Mouse (Mus musculus) MEL (cell line): ENCODE measurements around the gene Oxt. TPM values are rescaled to one million over a fixed set of nuclear protein-coding genes. Genes with fewer than 3 reads are reported as not detected.

Source experiments
- DNase-seq: peaks from one replicate; pipeline ENCODE4 v3.0.0; 2011; ENCODE audit warnings: low read depth, low spot score
- H3K27ac ChIP-seq: 2 replicates; pipeline ENCODE4 v1.5.1; 2012; ENCODE audit warnings: low read depth, mild to moderate bottlenecking, control low read depth, low read length, moderate library complexity; ENCODE audit not compliant: control insufficient read depth
- H3K27me3 ChIP-seq, 2 experiments: fragments of 150-350 bp in 1 of 2; sonication (generic) in 1 of 2; 2 replicates each; pipeline ENCODE4 v1.6.1; 2012; ENCODE audit warnings: low read length in 2 of 2, mild to moderate bottlenecking in 2 of 2, improper control_type of control experiment in 1 of 2, moderate library complexity in 1 of 2; ENCODE audit not compliant: insufficient read depth in 2 of 2, control insufficient read depth in 1 of 2
- H3K36me3 ChIP-seq, 2 experiments: 2 replicates each; pipeline ENCODE4 v1.6.1; 2012 to 2014; ENCODE audit warnings: low read length in 2 of 2, improper control_type of control experiment in 1 of 2, inconsistent platforms in 1 of 2, mild to moderate bottlenecking in 1 of 2; ENCODE audit not compliant: insufficient read depth in 2 of 2, control insufficient read depth in 1 of 2
- H3K4me1 ChIP-seq, 2 experiments: fragments of 150-350 bp in 1 of 2; sonication (generic) in 1 of 2; 2 replicates each; pipeline ENCODE4 v1.6.1; 2012; ENCODE audit warnings: low read length in 2 of 2, improper control_type of control experiment in 1 of 2, mild to moderate bottlenecking in 1 of 2; ENCODE audit not compliant: insufficient read depth in 2 of 2, control insufficient read depth in 1 of 2
- H3K4me3 ChIP-seq, 2 experiments: fragments of 150-350 bp in 1 of 2; sonication (generic) in 1 of 2; 2 replicates each; pipeline ENCODE4 v1.5.1; 2012; ENCODE audit warnings: low read depth in 2 of 2, low read length in 2 of 2, mild to moderate bottlenecking in 2 of 2, moderate library complexity in 2 of 2, control low read depth in 1 of 2, improper control_type of control experiment in 1 of 2; ENCODE audit not compliant: control insufficient read depth in 1 of 2, insufficient read depth in 1 of 2
- H3K79me2 ChIP-seq: 2 replicates; pipeline ENCODE4 v1.6.1; 2012; ENCODE audit warnings: mild to moderate bottlenecking, low read length, moderate library complexity; ENCODE audit not compliant: control insufficient read depth, poor library complexity, insufficient read depth
- H3K9ac ChIP-seq: 2 replicates; pipeline ENCODE4 v1.6.1; 2012; ENCODE audit warnings: low read depth, mild to moderate bottlenecking, control low read depth, low read length, moderate library complexity; ENCODE audit not compliant: control insufficient read depth, poor library complexity, severe bottlenecking
- H3K9me3 ChIP-seq: fragments of 150-350 bp; sonication (generic); replicated peaks from 2 replicates; pipeline ENCODE4 v1.6.1; 2012; ENCODE audit warnings: mild to moderate bottlenecking, low read length, improper control_type of control experiment, moderate library complexity; ENCODE audit not compliant: insufficient read depth
- BHLHE40 ChIP-seq: IDR thresholded peaks from 2 replicates; pipeline ENCODE4 v1.6.1; 2012; ENCODE audit warnings: low read depth, mild to moderate bottlenecking, inconsistent platforms, low read length, improper control_type of control experiment, borderline replicate concordance
- CHD1 ChIP-seq: IDR thresholded peaks from 2 replicates; pipeline ENCODE4 v1.6.1; 2012; ENCODE audit warnings: low read depth, mild to moderate bottlenecking, inconsistent platforms, low read length, improper control_type of control experiment
- CHD2 ChIP-seq: IDR thresholded peaks from 2 replicates; pipeline ENCODE4 v1.6.1; 2011; ENCODE audit warnings: low read length, improper control_type of control experiment
- E2F4 ChIP-seq: IDR thresholded peaks from 2 replicates; pipeline ENCODE4 v1.6.1; 2011; ENCODE audit warnings: low read depth, low read length, improper control_type of control experiment, borderline replicate concordance
- EP300 ChIP-seq, 2 experiments: IDR thresholded peaks; 2 replicates each; pipeline ENCODE4 v1.6.1; 2011; ENCODE audit warnings: improper control_type of control experiment in 2 of 2, low read length in 2 of 2, low read depth in 1 of 2, mild to moderate bottlenecking in 1 of 2
- ETS1 ChIP-seq: IDR thresholded peaks from 2 replicates; pipeline ENCODE4 v1.6.1; 2012; ENCODE audit warnings: low read depth, mild to moderate bottlenecking, inconsistent platforms, low read length, improper control_type of control experiment, moderate library complexity
- GABPA ChIP-seq: IDR thresholded peaks from 2 replicates; pipeline ENCODE4 v1.6.1; 2012; ENCODE audit warnings: low read depth, mild to moderate bottlenecking, inconsistent platforms, low read length, improper control_type of control experiment, moderate library complexity
- GATA1 ChIP-seq: IDR thresholded peaks from 2 replicates; pipeline ENCODE4 v1.6.1; 2011; ENCODE audit warnings: low read depth, low read length, improper control_type of control experiment
- KAT2A ChIP-seq: conservative IDR thresholded peaks from 2 replicates; pipeline ENCODE4 v1.6.1; 2012; ENCODE audit warnings: low read depth, low read length, improper control_type of control experiment, inconsistent platforms
- MAFK ChIP-seq: IDR thresholded peaks from 2 replicates; pipeline ENCODE4 v1.6.1; 2011; ENCODE audit warnings: low read depth, mild to moderate bottlenecking, low read length, improper control_type of control experiment, borderline replicate concordance
- MAX ChIP-seq: IDR thresholded peaks from 2 replicates; pipeline ENCODE4 v1.6.1; 2011; ENCODE audit warnings: low read length, improper control_type of control experiment
- MEF2A ChIP-seq: IDR thresholded peaks from 2 replicates; pipeline ENCODE4 v1.6.1; 2014; ENCODE audit warnings: low read depth, mild to moderate bottlenecking, inconsistent platforms, low read length, improper control_type of control experiment; ENCODE audit not compliant: poor library complexity, insufficient replicate concordance, severe bottlenecking; ENCODE audit errors: extremely low read depth
- MYB ChIP-seq: IDR thresholded peaks from 2 replicates; pipeline ENCODE4 v1.6.1; 2011; ENCODE audit warnings: mild to moderate bottlenecking, low read depth, low read length, improper control_type of control experiment
- MYC ChIP-seq: IDR thresholded peaks from 2 replicates; pipeline ENCODE4 v1.6.1; 2011; ENCODE audit warnings: low read depth, mild to moderate bottlenecking, low read length, improper control_type of control experiment, moderate library complexity
- NELFE ChIP-seq: IDR thresholded peaks from 2 replicates; pipeline ENCODE4 v1.6.1; 2011; ENCODE audit warnings: low read depth, low read length, improper control_type of control experiment
- RAD21 ChIP-seq: IDR thresholded peaks from 2 replicates; pipeline ENCODE4 v1.6.1; 2011; ENCODE audit warnings: mild to moderate bottlenecking, low read depth, low read length, improper control_type of control experiment
- SIN3A ChIP-seq: IDR thresholded peaks from 2 replicates; pipeline ENCODE4 v1.6.1; 2012; ENCODE audit warnings: low read length, improper control_type of control experiment, inconsistent platforms
- TBP ChIP-seq: IDR thresholded peaks from 2 replicates; pipeline ENCODE4 v1.8.0; 2011; ENCODE audit warnings: low read depth, low read length, improper control_type of control experiment
- TCF12 ChIP-seq: IDR thresholded peaks from 2 replicates; pipeline ENCODE4 v1.6.1; 2014; ENCODE audit warnings: low read depth, mild to moderate bottlenecking, inconsistent platforms, low read length, improper control_type of control experiment, moderate library complexity
- USF2 ChIP-seq, 2 experiments: IDR thresholded peaks; 2 replicates each; pipeline ENCODE4 v1.6.1; 2011 to 2012; ENCODE audit warnings: improper control_type of control experiment in 2 of 2, low read length in 2 of 2, borderline replicate concordance in 1 of 2, inconsistent platforms in 1 of 2, low read depth in 1 of 2, mild to moderate bottlenecking in 1 of 2; ENCODE audit not compliant: insufficient read depth in 1 of 2
- ZC3H11A ChIP-seq: IDR thresholded peaks from 2 replicates; pipeline ENCODE4 v1.6.1; 2012; ENCODE audit warnings: low read depth, mild to moderate bottlenecking, inconsistent platforms, low read length, improper control_type of control experiment
- polyA plus RNA-seq, 2 experiments: library from polyadenylated mRNA; stranded (reverse) in 1 of 2; unstranded in 1 of 2; fragments of >175 nt in 1 of 2; fragments of >200 nt in 1 of 2; gene quantifications; 2 replicates each; pipeline versions ENCODE4 v1.2.1 to v1.2.4; 2012; ENCODE audit warnings: low replicate concordance in 2 of 2, low read depth in 1 of 2; ENCODE audit not compliant: insufficient read length in 2 of 2, insufficient read depth in 1 of 2, missing spikeins in 1 of 2
- total RNA-seq: library from RNA; depleted of rRNA; stranded (reverse); fragments of 300-350 nt; gene quantifications from 2 replicates; pipeline ENCODE4 v1.2.3, GENCODE M21; 2012

Gene Oxt
- total and polyA plus RNA-seq, 3 experiments: 0.14 TPM; not detected in 2

GRCm38 (mm10) chr2:130563212-130564055 lies 12.5 kb upstream of the Oxt start, which contains the start of gene Mrps26 (continued):
- TF ChIP-seq MAFK: no peak
- TF ChIP-seq KAT2A: peak; percentile 55; the same call in 1 of the 2 replicates
- no peak for TF ChIP-seq MYB
- TF ChIP-seq CHD2: no peak

- DNase-seq: no peak
- H3K27ac ChIP-seq: no peak overlapping the region
- peaks cover 17% of the 10 kb centered on the region for H3K79me2 ChIP-seq
- H3K36me3 ChIP-seq: peaks cover 4 to 5% of the 10 kb centered on the region in 2 experiments
- H3K4me1 ChIP-seq: peaks cover 2 to 7% of the 10 kb centered on the region in 2 experiments; a peak in 2 of 4 replicates
- no peaks in the 10 kb centered on the region for H3K9me3 ChIP-seq
- TF ChIP-seq MAX: no peak
- no peak for TF ChIP-seq RAD21
- no peak for TF ChIP-seq EP300 (IDR thresholded peaks at IDR 0.05; ENCODE audit: low read depth in 1 of 2, low read length in 2 of 2)
- TF ChIP-seq KAT2A: no peak
- TF ChIP-seq ETS1: no peak
- TF ChIP-seq GABPA: no peak
- TF ChIP-seq USF2 (IDR thresholded peaks at IDR 0.05; ENCODE audit: borderline replicate concordance in 1 of 2, insufficient read depth in 1 of 2, low read depth in 1 of 2, low read length in 2 of 2): no peak
- no peak for TF ChIP-seq MYC
- TF ChIP-seq NELFE: no peak
- TF ChIP-seq SIN3A: no peak
- no peak for TF ChIP-seq GATA1
- no peaks in the 10 kb centered on the region for H3K27me3 ChIP-seq
- H3K9ac ChIP-seq: peak overlapping the region; percentile 91
- H3K4me3 ChIP-seq: peak overlapping the region; percentile 88 to 91
Measured at GRCm38 (mm10) chr2:130564063-130564462, 11.9 kb upstream of the Oxt start.

GRCm38 (mm10) chr2:130564983-130565382 lies 11.0 kb upstream of the Oxt start:
- H3K4me1 ChIP-seq: peaks cover 2 to 7% of the 10 kb centered on the region in 2 experiments; a peak in 2 of 4 replicates
- no peaks in the 10 kb centered on the region for H3K27me3 ChIP-seq
- no peak overlapping the region for H3K27ac ChIP-seq
- no peak for DNase-seq
- no peak for TF ChIP-seq RAD21
- no peak for TF ChIP-seq MYB
- no peak for TF ChIP-seq E2F4
- no peak for TF ChIP-seq BHLHE40
- TF ChIP-seq SIN3A: no peak
- no peak for TF ChIP-seq TBP
- no peak for TF ChIP-seq MEF2A
- no peak for TF ChIP-seq CHD1
- TF ChIP-seq ETS1: no peak
- no peak for TF ChIP-seq TCF12
- no peak for TF ChIP-seq MAFK
- no peak for TF ChIP-seq ZC3H11A
- TF ChIP-seq USF2 (IDR thresholded peaks at IDR 0.05; ENCODE audit: borderline replicate concordance in 1 of 2, insufficient read depth in 1 of 2, low read depth in 1 of 2, low read length in 2 of 2): no peak
- no peaks in the 10 kb centered on the region for H3K9me3 ChIP-seq
- peak overlapping the region; percentile 88 to 91; a peak in 3 of 4 replicates for H3K4me3 ChIP-seq
- H3K9ac ChIP-seq: peak overlapping the region; percentile 91
- H3K36me3 ChIP-seq: peaks cover 4 to 5% of the 10 kb centered on the region in 2 experiments
- H3K79me2 ChIP-seq: peaks cover 17% of the 10 kb centered on the region
